Mouse (Mus musculus): ENCODE results near the gene Zfp689. TPM values are rescaled to one million over a fixed set of nuclear protein-coding genes. Genes with fewer than 3 reads are reported as not detected.

Gene Zfp689
- 1 to 10 TPM; 6.9 to 7.4 TPM for polyA plus RNA-seq (2017; shearing (Covaris generic))

DNA sequence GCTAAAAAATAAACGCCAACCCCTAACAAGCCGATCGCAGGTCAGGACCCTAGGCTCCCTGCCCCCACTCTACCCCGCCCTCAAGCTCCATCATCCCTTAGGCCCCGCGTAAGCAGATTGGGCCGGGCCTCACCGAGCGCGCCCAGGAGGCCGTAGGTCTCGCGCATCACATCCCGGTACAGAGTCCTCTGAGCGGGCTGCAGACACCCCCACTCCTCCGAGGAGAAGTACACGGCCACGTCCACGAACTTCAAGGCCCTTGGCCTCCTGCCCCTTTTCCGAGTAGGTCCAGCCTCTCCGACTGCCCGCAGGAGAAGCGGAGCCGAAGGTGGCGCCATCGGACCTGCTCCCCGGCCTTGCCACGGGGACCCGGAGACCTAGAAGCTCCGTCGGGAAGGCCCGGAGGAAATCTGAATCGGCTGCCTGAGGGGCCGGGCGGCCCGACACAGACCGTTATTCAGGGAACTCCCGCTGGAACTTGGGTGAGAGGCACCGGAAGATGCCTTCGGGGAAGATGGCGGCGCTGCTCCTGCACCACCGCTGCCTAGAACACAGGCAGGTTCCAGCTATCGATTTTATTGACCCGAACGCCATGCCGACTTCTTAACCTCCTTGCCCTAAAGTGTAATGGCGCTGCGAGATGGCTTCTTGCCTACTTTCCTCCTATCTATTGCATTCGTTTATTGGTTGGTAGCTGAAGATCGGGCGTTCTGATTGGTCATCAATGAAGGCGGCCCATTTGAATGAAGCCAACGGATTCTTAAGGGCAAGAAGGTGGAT is at the start of gene Zfp689:
Zfp689 (minus strand) TSS at position 638 of the 780 bp plus-strand sequence.

GRCm38 (mm10) chr7:127478635-127479317 is 29.8 kb upstream of the Zfp689 start, which contains the start of gene Fbrs:
Gene Fbrs (plus strand): TSS chr7:127479199.

GRCm38 (mm10) chr7:127459311-127459710 is 10.4 kb upstream of the Zfp689 start, which contains the start of gene Prr14:
Gene Prr14 (plus strand): TSS chr7:127459611.

DNA sequence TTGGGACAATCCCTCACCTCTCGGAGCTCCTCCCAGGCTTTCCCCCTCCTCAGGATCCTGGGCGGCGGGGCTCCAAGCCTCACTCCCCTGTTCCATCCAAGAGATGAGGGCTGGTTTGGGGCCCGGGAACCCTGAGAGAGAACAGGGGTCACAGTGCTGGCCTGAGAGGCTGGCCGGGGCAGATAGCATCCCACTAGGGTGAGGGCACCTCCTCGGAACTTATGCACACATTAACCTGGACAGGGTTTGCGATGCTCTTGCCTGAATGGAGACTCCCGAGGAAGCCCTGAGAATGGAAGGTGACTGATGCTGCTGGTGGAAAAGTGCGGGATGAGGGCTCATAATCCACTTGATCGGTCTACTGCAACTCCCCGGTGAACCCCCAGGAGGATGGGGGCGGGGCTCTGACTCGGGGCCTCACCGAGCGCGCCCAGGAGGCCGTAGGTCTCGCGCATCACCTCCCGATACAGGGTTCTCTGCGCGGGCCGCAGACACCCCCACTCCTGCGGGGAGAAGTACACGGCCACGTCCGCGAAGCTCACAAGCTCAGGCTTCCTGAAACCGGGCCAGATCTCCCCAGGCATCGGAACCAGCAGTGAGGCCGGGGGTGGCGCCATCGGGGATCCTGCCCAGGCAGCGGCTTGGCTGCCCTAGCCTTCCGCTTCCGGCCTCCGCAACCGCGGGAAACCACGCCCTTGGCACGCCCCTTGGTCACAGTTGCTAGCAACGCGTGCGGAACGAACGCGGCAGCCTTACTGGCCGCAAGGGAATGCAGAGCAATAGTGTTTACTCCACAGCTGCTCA is 27.4 kb downstream of the Zfp689 start, which contains the start of gene Zfp688:
Zfp688 (minus strand) TSS at position 681 of the 804 bp plus-strand sequence.

GRCm38 (mm10) chr7:127406002-127406987 is 42.7 kb downstream of the Zfp689 start, which contains the start of gene Zfp764:
Gene Zfp764 (minus strand): TSS chr7:127406822.

DNA sequence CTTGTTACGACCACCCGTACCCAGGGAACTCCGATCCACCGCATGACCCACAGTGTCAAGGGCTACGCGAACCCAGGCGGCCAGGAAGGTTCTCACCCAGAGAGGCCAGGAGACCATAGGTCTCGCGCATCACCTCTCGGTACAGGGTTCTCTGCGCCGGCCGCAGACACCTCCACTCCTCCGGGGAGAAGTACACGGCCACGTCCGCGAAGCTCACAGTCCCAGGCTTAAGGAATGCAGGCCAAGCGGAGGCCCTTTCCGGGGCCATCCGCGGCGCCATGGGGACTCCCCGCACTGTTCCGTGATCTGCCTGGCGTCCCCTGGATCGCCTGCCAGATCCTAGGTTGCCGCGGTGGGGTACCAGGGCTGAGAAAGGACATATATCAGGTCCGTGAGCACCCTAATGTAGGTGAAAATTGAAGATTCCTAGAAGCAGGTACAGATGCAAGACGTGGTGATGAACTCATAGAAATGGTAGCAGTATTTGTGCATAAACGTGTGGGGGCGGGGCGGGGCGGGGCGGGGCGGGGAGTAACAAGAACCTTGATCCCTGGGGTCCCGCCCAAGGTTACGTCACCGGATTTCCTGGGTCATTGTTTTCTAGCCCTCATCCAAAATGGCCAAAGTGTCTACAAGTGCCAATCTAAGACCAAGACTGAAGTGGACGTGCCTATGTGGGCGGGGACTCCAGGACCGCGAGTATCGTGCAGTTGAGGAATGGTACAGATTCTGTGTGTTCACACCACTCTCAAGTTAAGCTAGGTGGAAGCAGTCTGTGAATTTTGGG is 55.6 kb downstream of the Zfp689 start, which contains the start of gene E430018J23Rik:
E430018J23Rik (minus strand) TSS at position 473 of the 787 bp plus-strand sequence.

Other genes with a start within 250 kb of the Zfp689 start
- gene Tbc1d10b, start 240.7 kb downstream of the Zfp689 start, polyA plus RNA-seq (2017; shearing (Covaris generic)) = 10 to 100 TPM; 54.9 to 75.1 TPM
- gene Mylpf, start 240.3 kb downstream of the Zfp689 start, polyA plus RNA-seq (2017; shearing (Covaris generic)) = 10 to 100 TPM; 16.3 to 22.5 TPM
- gene Zfp553, start 216.1 kb downstream of the Zfp689 start, polyA plus RNA-seq (2017; shearing (Covaris generic)) = 10 to 100 TPM; 15.9 to 22.5 TPM
- gene Sept1, start 216.0 kb downstream of the Zfp689 start, polyA plus RNA-seq (2017; shearing (Covaris generic)) = 100 to 1,000 TPM; 561 to 593 TPM
- 10 to 100 TPM; 14.3 to 16.7 TPM for gene Zfp771, start 204.9 kb downstream of the Zfp689 start, polyA plus RNA-seq (2017; shearing (Covaris generic))
- 10 to 100 TPM; 50.9 to 60.3 TPM for gene Dctpp1, start 188.4 kb downstream of the Zfp689 start, polyA plus RNA-seq (2017; shearing (Covaris generic))
- gene Sephs2, start 175.1 kb downstream of the Zfp689 start, polyA plus RNA-seq (2017; shearing (Covaris generic)) = 10 to 100 TPM; 39.0 to 51.9 TPM
- 100 to 1,000 TPM; 211 to 250 TPM for gene Itgal, start 152.9 kb downstream of the Zfp689 start, polyA plus RNA-seq (2017; shearing (Covaris generic))
- under 1 TPM in 1 of 2 experiments, not detected in 1; 0.76 TPM for gene Zfp768, start 103.6 kb downstream of the Zfp689 start, polyA plus RNA-seq (2017; shearing (Covaris generic))
- gene Zfp747, start 73.1 kb downstream of the Zfp689 start, polyA plus RNA-seq (2017; shearing (Covaris generic)) = 10 to 100 TPM; 16.2 to 23.4 TPM
- gene 9130019O22Rik, start 62.0 kb downstream of the Zfp689 start, polyA plus RNA-seq (2017; shearing (Covaris generic)) = 1 to 10 TPM; 6.8 to 7.3 TPM
- 1 to 10 TPM; 7.3 to 7.4 TPM for gene E430018J23Rik, start 55.5 kb downstream of the Zfp689 start, polyA plus RNA-seq (2017; shearing (Covaris generic))
- gene Zfp764, start 42.3 kb downstream of the Zfp689 start, polyA plus RNA-seq (2017; shearing (Covaris generic)) = 10 to 100 TPM in 1 of 2 experiments, 1 to 10 TPM in 1; 8.4 to 11.7 TPM
- gene Zfp688, start 27.1 kb downstream of the Zfp689 start, polyA plus RNA-seq (2017; shearing (Covaris generic)) = 10 to 100 TPM; 32.1 to 53.1 TPM
- 100 to 1,000 TPM; 113 to 128 TPM for gene Prr14, start 10.5 kb upstream of the Zfp689 start, polyA plus RNA-seq (2017; shearing (Covaris generic))
- gene Fbrs, start 30.0 kb upstream of the Zfp689 start, polyA plus RNA-seq (2017; shearing (Covaris generic)) = 10 to 100 TPM; 19.8 to 25.7 TPM
- 10 to 100 TPM; 50.5 to 51.8 TPM for gene Srcap, start 62.8 kb upstream of the Zfp689 start, polyA plus RNA-seq (2017; shearing (Covaris generic))
- gene Gm42715, start 70.4 kb upstream of the Zfp689 start, polyA plus RNA-seq (2017; shearing (Covaris generic)) = 1 to 10 TPM; 5.9 to 7.6 TPM
- 10 to 100 TPM; 12.1 to 19.3 TPM for gene Tmem265, start 112.2 kb upstream of the Zfp689 start, polyA plus RNA-seq (2017; shearing (Covaris generic))
- 100 to 1,000 TPM; 109 to 114 TPM for gene Phkg2, start 124.2 kb upstream of the Zfp689 start, polyA plus RNA-seq (2017; shearing (Covaris generic))
- gene Ccdc189, start 139.4 kb upstream of the Zfp689 start, polyA plus RNA-seq (2017; shearing (Covaris generic)) = 1 to 10 TPM in 1 of 2 experiments, under 1 TPM in 1; 0.23 to 1.2 TPM
- gene Rnf40, start 139.6 kb upstream of the Zfp689 start, polyA plus RNA-seq (2017; shearing (Covaris generic)) = 100 to 1,000 TPM in 1 of 2 experiments, 10 to 100 TPM in 1; 62.0 to 103 TPM
- under 1 TPM; 0.49 to 0.92 TPM for gene Zfp629, start 166.6 kb upstream of the Zfp689 start, polyA plus RNA-seq (2017; shearing (Covaris generic))

Measured in activated CD4-positive, CD25-positive, alpha-beta regulatory T cell (primary cell).